Mouse (Mus musculus) embryonic fibroblast, embryonic 13.5 days (primary cell): ENCODE data around the gene Sec63.

Experiments
- CTCF ChIP-seq: IDR thresholded peaks from 2 replicates; pipeline ENCODE4 v1.5.1; 2011; ENCODE audit warnings: mild to moderate bottlenecking, control low read depth, low read length, moderate library complexity, borderline replicate concordance; ENCODE audit not compliant: insufficient read depth
- POLR2A ChIP-seq: IDR thresholded peaks from 2 replicates; pipeline ENCODE4 v1.6.1; 2011; ENCODE audit warnings: low read depth, mild to moderate bottlenecking, control low read depth, low read length, moderate library complexity

- no peak for TF ChIP-seq CTCF
- TF ChIP-seq POLR2A = no peak
Measured at GRCm38 (mm10) chr10:42843416-42843815, 82.1 kb downstream of the Sec63 start.
